Mouse (Mus musculus): Measurements from ENCODE around the gene Nrip1. TPM values are rescaled to one million over a fixed set of nuclear protein-coding genes. Genes with fewer than 3 reads are reported as not detected.

The Nrip1 gene
- polyA plus RNA-seq, 1 experiment = not detected

- 82% methylated on average over 9 of the region's 9 CpGs for WGBS
- TF ChIP-seq CTCF (IDR thresholded peaks at IDR 0.05; ENCODE audit: insufficient read depth, low read depth, low read length) (no peak), POLR2A (IDR thresholded peaks at IDR 0.05; ENCODE audit: insufficient read depth, low read depth, low read length) (no peak)
- no peaks in the 10 kb centered on the region for H3K4me1 ChIP-seq (ENCODE audit: control insufficient read depth, insufficient read depth, low read length)
- no peak overlapping the region for H3K27ac ChIP-seq (ENCODE audit: insufficient read depth, low read depth, low read length)
- H3K4me3 ChIP-seq (ENCODE audit: insufficient read depth, low read depth, low read length) = no peak overlapping the region
These were observed 106.9 kb downstream of the Nrip1 start for GRCm38 (mm10) chr16:76266635-76267268.

GRCm38 (mm10) chr16:76265874-76266273, 107.8 kb downstream of the Nrip1 start:
- WGBS = 47% methylated on average over 2 of the region's 2 CpGs
- no peak overlapping the region for H3K4me3 ChIP-seq (ENCODE audit: insufficient read depth, low read depth, low read length)
- no peaks in the 10 kb centered on the region for H3K4me1 ChIP-seq (ENCODE audit: control insufficient read depth, insufficient read depth, low read length)
- no peak for TF ChIP-seq POLR2A (IDR thresholded peaks at IDR 0.05; ENCODE audit: insufficient read depth, low read depth, low read length)
- TF ChIP-seq CTCF (IDR thresholded peaks at IDR 0.05; ENCODE audit: insufficient read depth, low read depth, low read length) = no peak
- H3K27ac ChIP-seq (ENCODE audit: insufficient read depth, low read depth, low read length) = no peak overlapping the region

GRCm38 (mm10) chr16:76265301-76265700, 108.3 kb downstream of the Nrip1 start:
- H3K4me1 ChIP-seq (ENCODE audit: control insufficient read depth, insufficient read depth, low read length) = no peaks in the 10 kb centered on the region
- 52% methylated on average over 6 of the region's 6 CpGs for WGBS
- TF ChIP-seq CTCF (IDR thresholded peaks at IDR 0.05; ENCODE audit: insufficient read depth, low read depth, low read length) (no peak), POLR2A (IDR thresholded peaks at IDR 0.05; ENCODE audit: insufficient read depth, low read depth, low read length) (no peak)
- no peak overlapping the region for H3K4me3 ChIP-seq (ENCODE audit: insufficient read depth, low read depth, low read length)
- H3K27ac ChIP-seq (ENCODE audit: insufficient read depth, low read depth, low read length) = no peak overlapping the region

- Histone ChIP-seq H3K27ac (ENCODE audit: insufficient read depth, low read depth, low read length) (no peak overlapping the region), H3K4me3 (ENCODE audit: insufficient read depth, low read depth, low read length) (no peak overlapping the region), H3K4me1 (ENCODE audit: control insufficient read depth, insufficient read depth, low read length) (no peaks in the 10 kb centered on the region)
- WGBS = 81% methylated on average over 3 of the region's 4 CpGs
- TF ChIP-seq POLR2A (IDR thresholded peaks at IDR 0.05; ENCODE audit: insufficient read depth, low read depth, low read length) (no peak), CTCF (IDR thresholded peaks at IDR 0.05; ENCODE audit: insufficient read depth, low read depth, low read length) (no peak)
These were observed 110.2 kb downstream of the Nrip1 start for GRCm38 (mm10) chr16:76263393-76263792.

GRCm38 (mm10) chr16:76260296-76260695, 113.3 kb downstream of the Nrip1 start:
- no peak for TF ChIP-seq CTCF (IDR thresholded peaks at IDR 0.05; ENCODE audit: insufficient read depth, low read depth, low read length)
- TF ChIP-seq POLR2A (IDR thresholded peaks at IDR 0.05; ENCODE audit: insufficient read depth, low read depth, low read length) = no peak
- WGBS = 57% methylated on average over 6 of the region's 6 CpGs
- Histone ChIP-seq H3K4me1 (ENCODE audit: control insufficient read depth, insufficient read depth, low read length) (no peaks in the 10 kb centered on the region), H3K27ac (ENCODE audit: insufficient read depth, low read depth, low read length) (no peak overlapping the region), H3K4me3 (ENCODE audit: insufficient read depth, low read depth, low read length) (no peak overlapping the region)

- no peak for TF ChIP-seq CTCF (IDR thresholded peaks at IDR 0.05; ENCODE audit: insufficient read depth, low read depth, low read length)
- TF ChIP-seq POLR2A (IDR thresholded peaks at IDR 0.05; ENCODE audit: insufficient read depth, low read depth, low read length) = no peak
- 88% methylated on average over 10 of the region's 10 CpGs for WGBS
These were observed 121.8 kb downstream of the Nrip1 start for GRCm38 (mm10) chr16:76251826-76252225.

GRCm38 (mm10) chr16:76249345-76250091, 124.1 kb downstream of the Nrip1 start:
- Histone ChIP-seq H3K27ac (ENCODE audit: insufficient read depth, low read depth, low read length) (no peak overlapping the region), H3K4me1 (ENCODE audit: control insufficient read depth, insufficient read depth, low read length) (no peaks in the 10 kb centered on the region), H3K4me3 (ENCODE audit: insufficient read depth, low read depth, low read length) (no peak overlapping the region)
- TF ChIP-seq CTCF (IDR thresholded peaks at IDR 0.05; ENCODE audit: insufficient read depth, low read depth, low read length) = no peak
- no peak for TF ChIP-seq POLR2A (IDR thresholded peaks at IDR 0.05; ENCODE audit: insufficient read depth, low read depth, low read length)
- WGBS = 78% methylated on average over 18 of the region's 18 CpGs

More at GRCm38 (mm10) chr16:76251826-76252225, 121.8 kb downstream of the Nrip1 start:
- Histone ChIP-seq H3K4me3 (ENCODE audit: insufficient read depth, low read depth, low read length) (no peak overlapping the region), H3K27ac (ENCODE audit: insufficient read depth, low read depth, low read length) (no peak overlapping the region), H3K4me1 (ENCODE audit: control insufficient read depth, insufficient read depth, low read length) (no peaks in the 10 kb centered on the region)

GRCm38 (mm10) chr16:76242850-76243249, 130.8 kb downstream of the Nrip1 start:
- Histone ChIP-seq H3K27ac (ENCODE audit: insufficient read depth, low read depth, low read length) (no peak overlapping the region), H3K4me3 (ENCODE audit: insufficient read depth, low read depth, low read length) (no peak overlapping the region), H3K4me1 (ENCODE audit: control insufficient read depth, insufficient read depth, low read length) (no peaks in the 10 kb centered on the region)
- TF ChIP-seq CTCF (IDR thresholded peaks at IDR 0.05; ENCODE audit: insufficient read depth, low read depth, low read length) = no peak
- WGBS = 99% methylated on average over 2 of the region's 2 CpGs

- no peaks in the 10 kb centered on the region for H3K4me1 ChIP-seq (ENCODE audit: control insufficient read depth, insufficient read depth, low read length)
- WGBS = 81% methylated on average over 4 of the region's 4 CpGs
- H3K4me3 ChIP-seq (ENCODE audit: insufficient read depth, low read depth, low read length) = no peak overlapping the region
- H3K27ac ChIP-seq (ENCODE audit: insufficient read depth, low read depth, low read length) = no peak overlapping the region
- TF ChIP-seq POLR2A (IDR thresholded peaks at IDR 0.05; ENCODE audit: insufficient read depth, low read depth, low read length) (no peak), CTCF (IDR thresholded peaks at IDR 0.05; ENCODE audit: insufficient read depth, low read depth, low read length) (no peak)
These were observed 132.4 kb downstream of the Nrip1 start for GRCm38 (mm10) chr16:76241266-76241665.
